Mouse (Mus musculus) left cerebral cortex, postnatal 4 days (tissue): ENCODE data around the gene Pi4ka. TPM values are rescaled to one million over a fixed set of nuclear protein-coding genes. Genes with fewer than 3 reads are reported as not detected.
A peak's percentile ranks its signal among the peaks of the same experiment; 100 is the strongest.
"Not testable (repeated sequence)": the region's sequence is repeated elsewhere in the genome, so short reads cannot be mapped to it uniquely, and the experiment has no call there.

Source experiments
- DNase-seq: peaks from one replicate; pipeline ENCODE4 v3.0.0-alpha.2; 2022
- intact Hi-C: fragments of 180-260 bp; cut with DNase I; formaldehyde crosslinking; loops from one replicate; pipeline ENCODE4 v1.15.1; 2025
- total RNA-seq, 2 experiments: library from RNA; stranded (reverse); gene quantifications; 2 replicates each; pipeline ENCODE4 v1.2.3; 2021

The Pi4ka gene
- total RNA-seq, 2 experiments from 2014 or later = 150 to 152 TPM

DNA sequence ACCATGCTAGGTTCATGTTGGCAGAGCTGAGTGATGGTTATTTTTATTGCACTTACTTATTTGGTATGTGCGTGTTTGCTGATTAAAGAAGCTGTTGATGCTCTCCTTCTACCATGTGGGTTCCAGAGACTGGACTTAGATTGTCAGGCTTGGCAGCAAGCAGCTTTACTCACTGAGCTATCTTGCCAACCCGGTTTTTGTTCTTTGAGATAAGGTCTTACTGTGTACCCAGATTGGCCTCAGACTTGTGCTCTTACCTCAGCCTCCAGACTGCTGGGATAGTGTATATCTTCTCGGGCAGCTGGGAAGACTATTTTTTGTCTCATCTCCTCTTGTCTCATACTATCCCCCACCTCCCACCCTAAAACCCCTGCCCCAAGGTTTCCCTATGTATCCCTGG is 168.5 kb downstream of the Pi4ka start:
- intact Hi-C loops = no loop called here
- no peak for DNase-seq

GRCm38 (mm10) chr16:17234916-17235665 is 171.0 kb downstream of the Pi4ka start:
- DNase-seq = no peak
- intact Hi-C loops = no loop called here

DNA sequence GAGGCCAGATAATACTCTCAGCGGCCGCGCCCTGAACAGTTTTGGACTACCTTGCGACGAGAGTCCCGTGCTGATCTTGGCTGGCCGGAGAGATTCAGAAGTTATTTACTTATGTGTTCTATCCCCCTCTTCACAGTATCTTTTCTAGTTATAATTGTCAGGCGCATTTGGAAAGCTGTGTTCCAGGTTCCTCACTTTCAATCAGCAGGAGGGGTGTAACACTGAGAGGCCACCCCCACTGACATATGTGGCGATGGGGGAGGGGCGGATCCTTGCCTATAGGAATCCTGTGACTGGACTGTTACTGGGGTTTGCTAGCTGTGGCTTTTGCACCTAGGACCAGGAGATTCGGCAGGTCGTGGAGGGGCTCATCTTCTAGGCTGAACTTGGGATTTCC is 171.6 kb downstream of the Pi4ka start:
- peak; percentile 58 for DNase-seq
- intact Hi-C loops = no loop called here

DNA sequence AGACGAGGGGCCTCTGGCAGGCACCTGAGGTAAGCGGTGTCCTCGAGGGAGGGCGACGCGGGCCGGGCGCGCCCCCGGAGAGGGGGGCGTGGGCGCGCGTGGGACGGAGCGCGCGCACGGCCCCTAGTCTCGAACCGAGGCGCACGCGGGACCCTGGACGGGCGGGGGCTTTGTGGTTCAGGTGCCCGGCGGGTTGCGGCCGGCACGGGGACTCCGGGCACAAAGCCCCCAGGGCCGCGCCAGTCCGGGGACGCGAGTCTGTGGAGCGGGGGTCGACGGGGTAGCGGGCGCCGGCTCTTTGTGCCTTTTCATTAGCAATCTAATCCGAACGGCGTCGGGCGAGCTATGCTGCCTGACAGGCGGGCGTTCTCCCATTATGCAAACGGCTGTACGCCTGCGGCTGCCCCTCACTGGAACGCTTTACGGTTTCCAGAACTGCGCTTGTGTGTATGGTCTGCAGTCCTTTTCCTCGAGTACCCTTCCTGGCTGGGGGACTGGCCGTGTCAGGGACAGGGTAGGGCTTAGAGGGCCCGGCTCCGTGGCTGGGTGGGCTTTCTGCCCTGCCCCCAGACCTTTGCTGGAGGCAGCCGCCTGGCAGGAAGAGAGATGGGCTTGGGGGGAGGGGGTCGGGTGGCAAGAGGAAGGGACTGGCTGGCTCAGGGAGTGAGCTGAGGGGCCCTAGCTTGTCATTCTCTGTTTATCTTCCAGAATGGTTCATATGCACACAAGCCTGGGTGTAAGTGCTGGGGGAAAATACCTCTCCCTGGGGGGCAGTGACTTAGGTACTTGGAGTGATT is 172.2 kb downstream of the Pi4ka start:
- DNase-seq = peak; percentile 60
- intact Hi-C loops = no loop called here

DNA sequence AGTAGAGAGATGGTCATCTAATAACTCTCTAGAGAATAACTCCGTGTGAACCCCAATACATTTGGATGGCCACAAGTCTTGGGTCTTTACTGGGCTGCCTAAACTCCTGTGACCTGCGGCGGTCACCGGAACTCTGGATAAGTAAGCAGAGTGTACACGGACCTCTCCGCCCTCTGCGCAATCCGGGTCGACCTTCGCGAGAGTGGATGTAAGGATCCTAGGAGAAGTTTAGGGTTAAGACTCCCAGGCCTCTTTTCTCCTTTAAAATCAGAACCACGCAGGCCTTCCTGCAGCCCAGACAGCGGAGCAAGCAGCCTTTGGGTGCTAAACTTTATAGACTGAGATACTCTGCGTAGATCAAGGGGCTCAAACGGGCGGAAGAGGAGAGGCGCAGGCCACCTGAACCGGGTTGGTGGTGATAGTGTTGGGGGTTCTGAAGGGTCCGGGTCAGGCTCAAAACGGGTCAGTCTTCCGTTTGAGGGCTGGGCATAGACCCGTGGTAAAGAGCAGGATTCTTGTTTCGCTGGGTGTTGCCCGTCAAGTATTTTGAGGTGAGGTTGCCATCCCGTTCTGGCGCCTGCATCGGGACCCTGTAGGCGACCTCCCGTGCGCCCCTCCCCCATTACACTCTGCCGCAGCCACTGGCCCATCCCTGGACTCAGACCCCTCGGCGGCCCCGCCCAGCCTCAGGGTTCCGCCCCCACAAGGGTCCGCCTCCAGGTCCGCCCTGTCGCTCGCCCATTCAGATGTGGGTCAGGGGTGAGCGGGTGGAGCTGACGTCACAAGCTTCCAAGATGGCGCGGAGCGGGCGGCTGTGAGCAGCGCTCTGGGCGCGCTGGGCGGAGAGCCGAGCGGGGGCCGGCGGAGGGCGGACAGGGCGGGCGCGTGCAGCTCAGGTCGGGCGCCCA is 173.1 kb downstream of the Pi4ka start, which contains the start of gene Hic2:
Hic2 (plus strand) TSS at position 779 of the 908 bp plus-strand sequence.
- intact Hi-C loops = no loop called here
- peak; percentile 97 for DNase-seq

DNA sequence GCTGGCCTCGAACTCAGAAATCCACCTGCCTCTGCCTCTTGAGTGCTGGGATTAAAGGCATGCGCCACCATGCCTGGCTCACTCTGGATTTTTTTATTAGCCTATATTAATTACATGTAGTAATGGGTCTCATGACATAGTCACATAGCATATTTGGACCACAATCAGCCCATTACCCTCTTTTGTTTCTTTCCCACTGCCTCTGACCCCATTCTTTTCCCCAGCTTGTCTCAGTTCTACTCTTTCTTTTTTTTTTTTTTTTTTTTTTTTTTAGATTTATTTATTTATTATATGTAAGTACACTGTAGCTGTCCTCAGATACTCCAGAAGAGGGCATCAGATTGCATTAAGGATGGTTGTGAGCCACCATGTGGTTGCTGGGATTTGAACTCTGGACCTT is 174.6 kb downstream of the Pi4ka start:
- DNase-seq, intact Hi-C loops: not testable (repeated sequence)

Other genes starting within 250 kb of the Pi4ka start
- gene Ube2l3, start 203.7 kb downstream of the Pi4ka start, total RNA-seq = 100 to 1,000 TPM; 161 to 164 TPM
- gene Rimbp3, start 197.7 kb downstream of the Pi4ka start, total RNA-seq = 1 to 10 TPM; 2.8 to 3.2 TPM
- 10 to 100 TPM; 11.5 to 13.1 TPM for gene Hic2, start 172.7 kb downstream of the Pi4ka start, total RNA-seq
- 10 to 100 TPM; 78.9 to 82.4 TPM for gene Tmem191c, start 130.2 kb downstream of the Pi4ka start, total RNA-seq
- 1 to 10 TPM; 2.7 to 2.8 TPM for gene Serpind1, start 74.9 kb downstream of the Pi4ka start, total RNA-seq
- gene Snap29, start 328 bp downstream of the Pi4ka start, total RNA-seq = 10 to 100 TPM; 33.7 to 35.0 TPM
- gene Crkl, start 45.7 kb upstream of the Pi4ka start, total RNA-seq = 10 to 100 TPM; 35.7 to 35.8 TPM
- 10 to 100 TPM in 1 of 2 experiments, 1 to 10 TPM in 1; 9.3 to 13.6 TPM for gene Aifm3, start 83.3 kb upstream of the Pi4ka start, total RNA-seq
- 100 to 1,000 TPM; 158 to 182 TPM for gene Lztr1, start 102.4 kb upstream of the Pi4ka start, total RNA-seq
- gene Thap7, start 124.8 kb upstream of the Pi4ka start, total RNA-seq = 10 to 100 TPM; 34.5 to 36.4 TPM
- gene Lrrc74b, start 154.9 kb upstream of the Pi4ka start, total RNA-seq = 1 to 10 TPM in 1 of 2 experiments, under 1 TPM in 1; 0.68 to 1.4 TPM
- under 1 TPM; 0.36 to 0.68 TPM for gene P2rx6, start 155.6 kb upstream of the Pi4ka start, total RNA-seq
- 10 to 100 TPM; 48.1 to 53.6 TPM for gene Slc7a4, start 176.9 kb upstream of the Pi4ka start, total RNA-seq
- 10 to 100 TPM; 49.9 to 51.7 TPM for gene Smpd4, start 213.0 kb upstream of the Pi4ka start, total RNA-seq
- gene Ccdc74a, start 240.2 kb upstream of the Pi4ka start, total RNA-seq = 10 to 100 TPM; 17.5 to 20.9 TPM